Mouse (Mus musculus) urinary bladder, postnatal 4 days (tissue): Measurements from ENCODE around the gene Gpd2.

Experiments used
- DNase-seq, 2 experiments: peaks; one replicate each; pipeline ENCODE4 v3.0.0; 2021 to 2022; ENCODE audit warnings: low spot score in 2 of 2

The Gpd2 gene

DNA sequence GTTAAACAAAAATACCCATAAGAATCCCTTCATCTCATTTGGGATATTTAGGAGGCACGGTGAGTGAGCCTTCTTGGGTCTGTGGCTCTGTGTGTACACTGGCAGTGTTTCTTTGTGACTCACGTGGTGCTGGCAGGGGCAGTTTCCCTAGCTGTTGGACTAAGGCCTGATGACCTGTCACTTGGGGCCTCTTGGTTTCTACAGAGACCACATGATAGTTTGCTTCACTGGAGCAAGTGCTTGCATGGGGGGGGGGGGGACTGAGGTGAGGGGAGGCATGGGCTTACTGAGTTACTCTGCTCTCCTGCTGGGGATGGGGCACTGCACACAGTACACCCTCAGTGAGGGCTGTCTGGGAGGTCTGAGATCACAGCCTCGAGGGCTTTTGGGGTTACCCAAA is 64.1 kb downstream of the Gpd2 start:
- DNase-seq: no peak

DNA sequence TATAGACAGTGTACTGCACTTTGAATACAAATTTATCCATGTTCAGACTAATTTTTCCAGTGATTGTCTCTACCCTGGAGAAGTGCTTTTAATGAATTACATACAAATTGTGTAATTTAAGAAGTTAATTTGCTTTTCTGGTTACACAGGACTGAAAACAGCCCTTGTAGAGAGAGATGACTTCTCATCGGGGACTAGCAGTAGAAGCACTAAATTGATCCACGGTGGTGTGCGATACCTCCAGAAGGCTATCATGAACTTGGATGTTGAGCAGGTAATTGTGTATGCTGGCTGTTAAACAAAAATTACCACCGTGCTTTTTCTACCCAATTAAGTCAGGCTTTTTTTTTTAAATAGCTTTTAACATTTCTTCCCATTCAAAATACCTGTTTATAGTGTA is 66.8 kb downstream of the Gpd2 start:
- no peak for DNase-seq

DNA sequence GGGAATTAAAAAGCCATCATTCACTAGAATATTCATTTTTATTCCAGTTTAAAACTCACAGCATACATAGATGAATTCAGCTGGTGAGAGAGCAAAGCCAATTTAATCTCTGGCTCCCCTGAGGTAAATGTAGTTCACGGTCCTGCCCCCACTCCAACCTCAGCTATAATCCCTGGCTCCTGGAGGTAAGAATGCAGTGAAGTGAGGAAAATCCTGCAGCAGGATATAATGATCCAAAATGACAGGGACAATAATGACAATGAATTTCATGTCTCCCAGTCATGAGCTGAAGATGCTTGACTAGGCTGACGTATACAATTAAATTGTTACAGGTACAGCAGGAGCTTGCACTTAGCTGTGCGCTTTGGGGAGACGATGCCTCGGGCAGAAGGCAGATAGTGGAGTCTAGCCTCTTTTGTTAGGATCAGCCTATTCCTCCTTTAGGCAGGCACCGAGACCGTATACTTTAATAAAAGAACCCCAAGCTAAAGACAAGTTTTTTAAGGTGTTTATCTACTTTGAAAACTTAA is 74.9 kb downstream of the Gpd2 start:
- DNase-seq: no peak

DNA sequence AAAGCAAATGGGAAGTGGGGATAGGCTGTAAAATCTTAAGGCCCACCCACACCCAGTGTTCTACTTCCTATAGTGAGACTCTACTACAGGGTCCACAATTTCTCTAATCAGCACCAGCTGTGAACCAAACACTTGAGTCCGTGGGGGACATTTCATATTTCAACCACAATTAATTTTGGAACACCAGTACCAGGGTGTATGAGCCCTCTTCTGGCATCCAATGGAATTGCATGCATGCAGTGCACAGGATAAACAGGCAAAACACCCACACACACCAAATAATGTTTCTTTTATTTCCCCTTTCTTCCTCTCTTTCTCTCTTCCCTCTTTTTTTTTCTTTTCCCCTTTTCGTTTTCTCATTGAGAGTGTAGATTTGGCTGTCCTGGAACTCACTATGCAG is 78.6 kb downstream of the Gpd2 start:
- no peak for DNase-seq

DNA sequence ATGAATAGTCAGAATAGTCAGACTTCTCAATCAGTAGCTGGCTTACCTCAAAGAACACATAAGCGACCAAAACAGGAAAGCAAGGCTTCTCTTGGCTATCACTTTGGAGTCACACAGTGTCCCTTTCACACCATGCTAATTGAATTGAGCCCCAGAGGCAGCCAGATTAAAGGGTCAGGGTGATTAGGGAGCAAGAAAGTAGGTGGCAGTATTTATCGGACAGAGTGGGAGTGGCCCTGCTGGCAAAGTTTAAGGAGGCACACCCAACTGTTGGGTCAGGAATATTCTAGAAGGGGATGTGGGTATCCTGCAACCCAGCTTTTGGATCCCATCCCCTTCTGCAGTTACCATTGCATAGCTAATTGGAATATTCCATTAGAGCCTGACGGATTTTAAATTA is 80.9 kb downstream of the Gpd2 start:
- DNase-seq: no peak

DNA sequence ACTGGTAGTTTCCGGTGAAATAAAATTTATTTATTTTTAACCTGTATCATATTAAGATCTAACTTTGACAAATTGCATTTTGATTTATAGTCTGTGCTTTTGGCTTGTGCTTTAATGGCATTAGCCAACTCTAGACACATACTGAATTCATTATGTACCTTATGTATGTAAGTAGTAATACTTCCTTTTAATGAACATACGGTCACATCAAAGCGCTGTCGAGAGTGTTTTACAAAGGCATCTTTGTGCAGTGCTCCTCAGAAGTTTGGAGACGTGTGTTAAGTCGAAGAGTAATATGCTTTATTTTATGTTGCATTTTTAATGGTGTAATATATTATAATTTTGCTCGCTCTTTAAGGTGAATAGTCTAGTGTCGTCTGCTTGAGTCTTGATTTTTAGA is 88.7 kb downstream of the Gpd2 start:
- no peak for DNase-seq

DNA sequence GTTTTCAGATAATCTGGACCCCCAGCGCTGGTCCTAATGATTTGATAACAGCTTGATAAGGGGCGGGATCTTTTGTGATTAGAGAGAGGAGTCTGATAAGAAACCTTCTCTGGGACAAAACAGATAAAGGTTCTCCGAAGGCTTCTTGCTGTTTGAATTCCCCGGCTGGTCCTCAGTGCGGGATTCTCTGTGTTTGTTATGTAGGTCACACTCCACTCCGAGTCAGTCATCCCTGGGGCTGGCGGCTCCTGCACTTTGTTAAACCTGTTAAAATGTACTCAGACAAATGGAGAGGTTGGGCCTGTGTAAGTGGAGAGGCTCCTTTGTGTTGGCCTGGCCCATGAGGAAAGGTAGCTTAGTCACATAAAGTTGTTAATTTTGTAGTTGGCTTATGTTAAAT is 91.9 kb downstream of the Gpd2 start:
- no peak for DNase-seq

DNA sequence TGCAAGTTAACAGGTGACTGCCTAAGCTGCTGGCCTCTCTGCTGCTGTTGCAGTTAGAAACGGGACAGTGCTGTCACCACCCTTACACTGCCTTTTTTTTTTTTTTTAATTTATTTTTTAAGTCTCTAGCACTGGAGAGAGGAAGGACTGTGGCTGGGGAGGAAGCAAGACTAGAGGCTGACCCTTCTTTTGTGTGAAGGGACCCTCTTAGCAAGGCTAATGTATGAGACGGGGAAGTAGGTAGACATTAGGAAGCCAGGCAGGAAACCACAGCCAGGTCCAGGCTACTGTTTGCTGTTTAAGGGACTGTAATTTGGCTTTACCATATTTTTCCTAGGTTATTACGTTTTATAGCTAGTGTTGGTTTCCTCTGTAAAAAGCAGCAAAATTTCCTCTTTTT is 93.4 kb downstream of the Gpd2 start:
- no peak for DNase-seq

DNA sequence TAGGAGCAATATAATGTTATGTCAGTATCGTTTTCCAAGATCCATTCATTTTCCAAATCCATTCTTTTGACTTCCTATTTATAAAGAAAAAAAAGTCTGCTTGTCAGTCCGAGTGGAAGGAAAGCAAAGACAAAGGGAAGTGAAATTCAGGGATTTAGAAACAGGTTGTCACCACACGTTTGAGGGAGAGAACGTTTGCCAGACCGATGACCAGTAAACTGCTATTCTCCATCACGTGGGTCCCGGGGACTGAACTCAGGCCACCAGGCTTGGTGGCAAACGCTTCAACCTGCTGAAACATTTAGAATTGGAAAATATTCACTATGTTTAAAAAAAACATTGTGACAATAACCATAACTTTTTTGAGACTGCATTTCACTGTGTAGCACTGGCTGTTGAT is 93.8 kb downstream of the Gpd2 start:
- DNase-seq: no peak

DNA sequence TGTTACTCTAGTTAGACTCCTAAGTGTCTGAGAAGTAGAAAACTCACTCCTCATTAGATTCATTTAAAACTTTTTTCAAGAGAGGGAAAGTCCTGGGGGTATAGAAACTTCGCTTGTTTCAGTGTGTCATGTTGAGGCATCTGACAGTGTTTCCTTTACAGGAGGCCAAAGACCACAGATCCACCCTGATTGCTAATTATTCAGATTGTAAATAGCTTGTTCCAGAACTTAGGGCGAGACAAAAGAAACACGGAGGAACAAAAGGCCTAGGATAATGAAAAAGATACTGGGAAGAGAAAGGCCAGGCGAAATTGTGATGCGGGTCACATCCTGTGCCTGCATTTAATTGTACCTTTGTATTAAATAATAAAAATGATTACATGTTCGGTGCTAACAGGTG is 96.0 kb downstream of the Gpd2 start:
- no peak for DNase-seq

DNA sequence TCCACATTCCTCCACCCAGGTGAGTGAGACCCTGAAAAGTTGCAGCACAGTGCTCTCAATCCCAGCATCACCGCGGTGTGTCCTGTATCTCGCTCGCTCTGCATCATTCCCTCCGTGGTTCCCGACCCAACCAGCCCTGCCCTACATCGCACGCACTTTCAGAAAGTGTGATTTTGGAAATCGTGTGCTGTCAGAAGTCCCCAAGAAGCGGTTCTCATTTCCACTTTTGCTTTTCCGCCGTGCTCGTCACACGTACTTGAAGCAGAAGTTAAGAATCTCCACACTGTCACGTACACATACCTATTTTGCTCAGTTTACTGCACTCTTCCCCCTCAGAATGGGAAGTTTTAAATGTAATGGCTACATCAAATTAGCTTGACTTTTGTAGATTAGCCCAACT is 98.0 kb downstream of the Gpd2 start:
- no peak for DNase-seq

DNA sequence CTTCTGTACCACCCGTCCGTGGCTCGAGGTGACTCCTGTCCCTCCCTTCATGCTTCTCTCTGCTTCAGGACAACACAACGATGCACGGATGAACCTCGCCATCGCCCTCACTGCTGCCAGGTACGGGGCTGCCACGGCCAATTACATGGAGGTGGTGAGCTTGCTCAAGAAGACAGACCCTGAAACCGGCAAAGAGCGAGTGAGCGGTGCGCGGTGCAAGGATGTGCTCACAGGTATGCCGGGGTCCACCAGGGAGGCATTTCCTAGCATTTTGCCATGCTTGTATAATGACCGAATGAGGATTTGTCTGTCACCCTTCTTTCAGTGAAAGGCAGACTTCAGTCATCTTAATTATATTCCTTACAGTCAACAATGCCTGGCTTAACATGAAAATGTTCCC is 101.3 kb downstream of the Gpd2 start:
- DNase-seq: no peak

DNA sequence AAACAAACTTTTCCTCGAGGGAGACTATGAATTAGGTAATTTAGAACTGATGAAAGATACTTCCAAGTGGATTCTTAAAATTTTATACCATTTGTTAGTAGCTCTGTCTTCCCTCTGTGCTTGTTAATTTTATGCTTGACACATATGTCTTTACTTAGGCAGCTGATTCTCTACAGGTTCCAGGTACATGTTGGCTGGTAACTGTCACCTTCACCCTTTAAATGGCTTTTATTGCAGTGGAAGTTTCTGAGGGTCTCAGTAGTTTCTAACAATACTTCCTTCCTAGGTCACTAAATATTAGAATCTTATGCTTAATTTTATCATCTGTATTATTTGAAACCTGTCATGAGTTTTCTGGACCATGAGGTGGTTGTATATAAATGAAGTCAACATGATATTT is 105.5 kb downstream of the Gpd2 start:
- DNase-seq: no peak

DNA sequence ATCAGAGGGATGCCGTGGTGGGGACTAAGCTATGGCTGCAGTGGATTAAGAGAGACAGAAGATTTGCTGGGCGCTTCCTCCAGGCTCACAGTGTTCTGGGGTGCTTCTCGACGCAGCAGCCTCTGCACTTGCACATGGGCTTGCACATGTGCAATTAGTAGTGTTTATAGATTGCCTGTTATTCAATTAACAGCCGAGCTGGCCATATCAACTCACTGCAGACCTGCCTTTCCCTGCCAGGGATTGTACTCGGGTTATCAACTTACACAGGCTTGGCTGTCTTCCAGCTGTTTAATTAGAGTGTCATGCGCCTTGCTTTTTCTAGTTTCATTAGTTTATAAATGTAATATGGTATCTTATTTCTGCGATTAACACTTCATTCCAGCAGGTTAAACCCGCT is 113.2 kb downstream of the Gpd2 start:
- DNase-seq: no peak

DNA sequence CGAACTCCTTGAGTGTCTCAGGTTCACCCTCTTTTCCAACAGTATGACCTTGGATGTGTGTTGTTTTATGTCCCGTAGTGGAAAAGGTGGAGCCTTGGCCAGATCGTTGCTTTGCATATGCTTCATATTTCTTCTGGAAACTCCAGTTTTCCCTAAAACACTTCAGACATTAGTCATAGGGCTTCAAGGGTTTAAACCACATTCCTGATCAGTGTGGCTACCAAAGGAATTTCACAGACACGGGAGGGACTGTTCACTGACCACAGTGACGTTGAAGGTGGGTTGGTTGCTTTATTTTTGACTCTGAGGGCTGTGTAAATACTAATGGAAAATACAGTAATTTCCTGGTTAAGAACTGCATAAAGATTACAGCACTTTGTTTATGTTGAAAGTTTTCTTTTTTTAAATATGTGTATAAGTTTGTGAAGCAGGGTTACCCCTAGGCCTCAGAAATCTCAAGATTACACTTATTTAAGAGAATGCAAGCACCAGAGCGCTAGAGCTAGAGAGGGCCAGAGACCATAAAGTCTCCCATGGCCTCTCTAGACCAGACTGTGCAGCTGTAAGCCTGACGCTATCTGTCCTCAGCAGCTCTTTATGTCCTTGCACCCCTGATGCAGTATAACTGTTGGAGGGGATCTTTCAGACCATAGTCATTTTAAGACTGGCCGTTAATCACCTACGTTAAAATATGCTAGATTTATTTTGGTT is 116.4 kb downstream of the Gpd2 start:
- DNase-seq: no peak

DNA sequence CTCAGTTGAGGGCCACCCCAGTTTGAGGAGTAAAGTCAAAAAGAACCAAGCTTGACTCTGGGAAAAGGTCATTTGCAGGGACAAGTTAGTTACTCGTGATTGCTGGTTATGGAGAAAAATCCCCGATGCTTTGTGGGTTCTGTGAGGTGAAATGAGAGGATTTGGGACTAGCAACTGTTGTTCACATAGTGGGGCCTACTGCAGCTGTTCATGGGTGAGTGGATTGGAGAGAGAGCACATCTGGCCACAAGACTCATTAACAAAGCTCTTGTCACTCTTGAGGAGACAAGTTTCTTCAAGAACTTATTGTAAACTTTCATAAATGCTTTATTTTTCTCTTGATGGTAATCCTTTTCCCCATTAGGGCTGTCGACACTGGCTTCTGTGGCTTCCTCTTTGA is 117.4 kb downstream of the Gpd2 start:
- DNase-seq: no peak

DNA sequence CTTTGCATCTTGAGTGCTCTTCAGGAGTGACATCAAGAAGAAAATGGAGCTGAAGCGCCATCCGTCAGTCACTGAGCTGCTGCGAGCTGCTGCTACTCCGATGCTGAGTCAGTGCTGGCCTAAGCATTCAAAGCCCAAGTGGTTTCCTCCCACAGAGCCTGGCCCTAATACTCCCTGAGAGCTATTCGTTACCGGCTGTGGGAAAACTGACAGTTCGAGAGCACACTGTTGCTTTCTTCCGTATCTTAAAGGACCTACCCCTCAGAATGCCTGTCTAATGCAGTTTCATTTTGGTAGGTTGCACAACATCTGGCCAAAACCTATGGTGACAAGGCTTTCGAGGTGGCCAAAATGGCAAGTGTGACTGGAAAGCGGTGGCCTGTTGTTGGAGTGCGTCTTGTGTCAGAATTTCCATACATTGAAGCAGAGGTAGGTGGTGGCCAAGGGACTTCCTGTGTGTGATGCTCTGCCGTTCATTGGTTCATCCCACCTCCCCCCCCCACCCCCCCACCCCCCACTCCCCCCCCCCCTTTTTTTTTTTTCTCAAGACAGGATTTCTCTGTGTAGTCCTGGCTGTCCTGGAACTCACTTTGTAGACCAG is 118.9 kb downstream of the Gpd2 start:
- no peak for DNase-seq

DNA sequence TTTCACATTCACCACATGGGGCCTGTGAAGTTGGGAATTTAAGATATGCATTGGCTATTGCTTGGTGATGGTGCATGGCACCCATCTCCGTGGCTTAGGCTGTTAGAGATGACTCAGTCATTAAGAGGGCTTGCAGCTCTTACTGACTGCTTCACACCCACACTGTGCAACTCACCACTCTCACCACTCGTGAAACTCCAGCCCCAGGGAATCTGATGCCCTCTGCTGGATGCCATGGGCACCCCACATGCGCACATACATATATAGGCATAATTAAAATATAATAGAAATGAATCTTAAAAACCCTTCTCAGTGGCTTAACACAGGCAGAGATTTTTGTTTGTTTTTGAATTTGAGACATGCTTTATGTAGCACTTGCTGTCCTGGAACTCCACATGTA is 125.1 kb downstream of the Gpd2 start:
- no peak for DNase-seq

DNA sequence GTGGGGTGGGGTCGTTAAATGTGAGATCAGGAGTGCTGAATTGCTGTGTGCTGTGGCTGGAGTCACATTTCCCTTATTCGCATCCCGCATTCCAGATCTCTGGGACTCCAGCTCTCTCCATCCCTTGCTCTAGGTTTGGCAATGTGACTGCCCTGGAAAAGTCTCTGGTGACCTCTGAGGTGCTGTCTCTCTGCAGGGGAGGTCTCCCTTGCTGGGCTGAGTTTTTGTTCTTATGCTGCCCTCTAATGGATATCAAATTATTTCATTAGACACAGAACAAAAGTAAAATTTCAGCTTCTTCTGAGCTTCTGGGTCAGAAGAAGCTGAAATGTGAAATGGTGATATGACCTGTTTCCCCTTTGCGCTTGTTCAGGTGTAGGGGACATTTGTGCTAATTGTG is 137.2 kb downstream of the Gpd2 start:
- no peak for DNase-seq

DNA sequence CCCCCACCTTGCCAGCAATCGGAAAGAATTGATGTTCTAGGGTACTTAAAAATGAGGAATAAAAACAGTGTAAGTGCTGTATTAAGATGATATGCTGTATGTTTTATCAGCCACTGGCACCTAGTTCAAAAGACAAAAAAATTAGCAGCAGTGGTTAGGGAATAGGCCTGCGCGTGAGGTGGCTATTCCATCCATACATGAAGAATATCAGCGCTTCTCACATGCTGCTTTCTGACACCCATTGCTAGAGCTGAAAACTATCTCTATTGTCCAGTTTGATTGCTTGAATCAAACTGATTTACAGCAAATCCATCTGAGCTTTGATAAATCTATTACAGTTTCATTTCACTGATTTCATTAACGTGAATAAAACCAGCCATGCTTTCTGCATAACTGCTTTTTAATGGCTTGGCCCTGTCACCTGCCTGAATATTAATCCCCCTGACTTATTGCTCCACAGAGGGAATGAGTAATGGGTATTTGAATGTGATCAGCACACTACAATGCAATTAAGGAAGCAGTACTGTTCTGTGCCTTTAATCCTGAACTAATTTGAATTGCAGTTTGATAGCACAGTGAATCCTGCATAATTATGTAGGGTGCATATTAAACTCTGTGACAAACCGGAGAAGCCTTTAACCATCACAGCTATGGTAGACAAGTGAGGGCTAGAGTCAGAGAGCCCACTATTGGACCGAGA is 137.9 kb downstream of the Gpd2 start:
- DNase-seq: no peak

DNA sequence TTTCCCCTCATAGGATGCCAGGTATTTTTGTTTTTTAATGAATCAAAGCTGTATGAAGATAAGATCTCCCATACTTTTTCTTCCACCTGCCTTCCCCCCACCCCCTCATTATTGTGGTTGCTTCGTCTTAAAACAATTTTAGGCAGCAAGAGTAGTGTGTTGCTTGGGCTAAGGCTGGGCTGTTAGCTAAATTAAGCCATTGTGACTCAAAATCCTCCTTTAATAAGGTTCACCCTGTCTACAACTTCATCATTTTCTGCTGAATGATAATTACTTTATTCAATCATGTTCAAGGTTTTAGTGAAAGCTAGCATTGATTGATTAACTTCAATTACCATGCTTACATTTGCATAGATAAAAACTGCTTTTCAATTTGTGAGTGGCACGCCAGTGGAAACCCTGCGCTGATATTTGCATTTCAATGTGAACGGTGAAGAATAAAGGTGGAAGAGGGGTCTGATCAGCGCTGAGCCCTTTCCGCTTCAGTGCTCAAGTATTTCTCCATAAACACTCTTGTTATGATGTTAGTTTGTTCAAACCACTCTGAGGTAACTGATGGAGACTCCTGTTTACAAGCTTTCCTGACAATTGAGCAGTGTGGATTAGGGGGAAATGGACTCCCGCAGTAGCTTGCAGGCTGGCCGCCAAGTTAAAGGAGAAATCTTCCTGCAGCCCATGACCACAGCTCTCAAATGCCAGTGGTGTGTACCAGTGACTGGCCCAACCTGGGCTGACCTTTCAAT is 140.9 kb downstream of the Gpd2 start:
- DNase-seq: no peak

DNA sequence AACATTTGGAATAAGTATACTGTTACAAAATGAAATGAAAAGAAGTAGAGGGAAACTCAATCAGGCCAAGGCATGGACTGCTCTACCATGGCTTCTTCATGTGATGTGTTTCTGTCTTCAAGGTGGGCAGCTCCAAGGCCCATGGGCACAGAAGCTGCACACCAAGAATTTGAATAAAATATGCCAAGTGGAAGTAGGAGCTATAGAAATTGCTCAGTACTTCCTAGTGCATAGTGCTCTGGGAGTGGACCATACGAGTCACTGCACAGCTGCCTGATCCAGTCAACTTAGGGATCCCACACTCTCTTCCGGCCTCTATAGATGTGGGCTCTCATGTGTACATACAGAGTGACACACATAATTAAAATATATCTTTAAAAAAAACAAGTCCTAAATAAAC is 147.2 kb downstream of the Gpd2 start:
- DNase-seq: no peak

DNA sequence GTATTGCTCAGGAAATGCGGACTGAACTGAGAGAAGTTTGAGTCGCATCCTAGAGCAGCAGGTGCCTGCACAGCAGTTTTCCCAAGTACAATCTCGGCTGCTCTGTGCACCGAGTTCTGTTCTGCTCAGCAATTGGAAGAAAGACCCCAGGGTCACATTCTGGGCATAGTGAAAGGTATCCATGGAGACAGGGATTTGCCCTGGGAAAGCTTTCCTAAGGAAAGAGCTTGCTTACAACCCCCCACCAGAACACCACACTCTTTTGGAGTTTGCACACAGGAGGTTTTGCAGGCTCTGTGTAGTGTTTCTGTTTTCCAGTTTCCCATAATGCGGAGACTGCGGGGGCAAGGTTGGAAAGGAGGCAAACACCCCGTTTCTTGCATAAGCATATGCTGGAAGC is 150.4 kb downstream of the Gpd2 start:
- DNase-seq: no peak
